Mouse (Mus musculus) hindbrain, postnatal 0 days (tissue): ENCODE measurements around the gene Olfr1278. TPM values are rescaled to one million over a fixed set of nuclear protein-coding genes. Genes with fewer than 3 reads are reported as not detected.
"Not testable (repeated sequence)": the region's sequence is repeated elsewhere in the genome, so short reads cannot be mapped to it uniquely, and the experiment has no call there.

ENCODE experiments used
- ATAC-seq: fragments of 200-750 bp; cut with Nextera tagmentation; 2 replicates; pipeline ENCODE4 v1.8.0; 2017; ENCODE audit warnings: mild to moderate bottlenecking, moderate TSS enrichment, moderate library complexity
- DNase-seq: peaks from one replicate; pipeline ENCODE4 v3.0.0-alpha.2; 2015; ENCODE audit warnings: low spot score
- H3K27ac ChIP-seq: fragments of 300-500 bp; sonication (generic); 2 replicates; pipeline ENCODE4 v1.5.1; 2014; ENCODE audit warnings: mild to moderate bottlenecking
- H3K27me3 ChIP-seq: fragments of 300-500 bp; sonication (generic); 2 replicates; pipeline ENCODE4 v1.6.1; 2014; ENCODE audit warnings: low read length, mixed read lengths; ENCODE audit not compliant: insufficient read depth
- H3K36me3 ChIP-seq: fragments of 300-500 bp; sonication (generic); 2 replicates; pipeline ENCODE4 v1.6.1; 2014; ENCODE audit warnings: low read length, mixed read lengths; ENCODE audit not compliant: insufficient read depth
- H3K4me1 ChIP-seq: fragments of 300-500 bp; sonication (generic); 2 replicates; pipeline ENCODE4 v1.6.1; 2014; ENCODE audit warnings: antibody characterized with exemption, low read length, mixed read lengths; ENCODE audit not compliant: insufficient read depth
- H3K4me2 ChIP-seq: fragments of 300-500 bp; sonication (generic); 2 replicates; pipeline ENCODE4 v1.6.1; 2014; ENCODE audit warnings: low read depth, mild to moderate bottlenecking, low read length, moderate library complexity, mixed read lengths
- H3K4me3 ChIP-seq: fragments of 300-500 bp; sonication (generic); 2 replicates; pipeline ENCODE4 v1.5.1; 2014; ENCODE audit warnings: low read length
- H3K9ac ChIP-seq: fragments of 300-500 bp; sonication (generic); replicated peaks from 2 replicates; pipeline ENCODE4 v1.6.1; 2014; ENCODE audit warnings: mild to moderate bottlenecking, low read length, moderate library complexity, mixed read lengths
- H3K9me3 ChIP-seq: fragments of 300-500 bp; sonication (generic); 2 replicates; pipeline ENCODE4 v1.6.1; 2016; ENCODE audit warnings: low read length, mixed read lengths
- CTCF ChIP-seq: IDR thresholded peaks from 2 replicates; pipeline ENCODE4 v1.5.1; 2016; ENCODE audit warnings: antibody characterized with exemption, control low read depth, low read depth
- WGBS: fragments of 180-500 bp; shearing (Covaris S2); extraction: QIAGEN DNeasy Blood & Tissue Kit; methylation state at CpG from one replicate; pipeline ENCODE4 v1.1.7; 2014; 5-methylcytosine and 5-hydroxymethylcytosine counted together
- polyA plus RNA-seq: library from polyadenylated mRNA; unstranded; fragments of >200 nt; fragmentation: Nextera tagmentation; extraction: Ambion mirVana; gene quantifications from 2 replicates; pipeline ENCODE4 v1.2.1, GENCODE M21; 2015
- total RNA-seq: library from RNA; depleted of rRNA; stranded (reverse); fragments of >200 nt; gene quantifications from 2 replicates; pipeline ENCODE4 v1.2.3, GENCODE M21; 2014; rRNA removed

Gene Olfr1278
- total RNA-seq: not detected in 2 replicates
- polyA plus RNA-seq: not detected in 2 replicates

- ATAC-seq (no peak), DNase-seq (no peak)
- H3K4me2 ChIP-seq: no peak within 1 kb of the TSS
- TF ChIP-seq CTCF: no peak
- H3K4me3 ChIP-seq: no peak within 1 kb of the TSS
- no peak within 1 kb of the TSS for H3K9ac ChIP-seq
- no peaks in the 10 kb centered on the region for H3K36me3 ChIP-seq
- no peaks in the 10 kb centered on the region for H3K9me3 ChIP-seq
- H3K27ac ChIP-seq: no peak within 1 kb of the TSS
- H3K4me1 ChIP-seq: no peaks in the 10 kb centered on the region
- H3K27me3 ChIP-seq: no peaks in the 10 kb centered on the region
Measured at GRCm38 (mm10) chr2:111289836-111290235, at the start of gene Olfr1278. Gene Olfr1278, plus strand, starts transcription at chr2:111290136.

- Histone ChIP-seq H3K4me1 (no peaks in the 10 kb centered on the region), H3K9me3 (no peaks in the 10 kb centered on the region), H3K4me3 (no peak within 1 kb of the TSS), H3K27ac (no peak within 1 kb of the TSS), H3K27me3 (no peaks in the 10 kb centered on the region), H3K9ac (no peak within 1 kb of the TSS), H3K36me3 (no peaks in the 10 kb centered on the region), H3K4me2 (no peak within 1 kb of the TSS)
- no peak for DNase-seq
- ATAC-seq: no peak
- TF ChIP-seq CTCF: no peak
Measured at GRCm38 (mm10) chr2:111254216-111254615, 35.7 kb upstream of the Olfr1278 start, which contains the start of gene Olfr1276. Gene Olfr1276, plus strand, starts transcription at chr2:111254516.

- no peak within 1 kb of the TSS for H3K4me2 ChIP-seq
- no peaks in the 10 kb centered on the region for H3K27me3 ChIP-seq
- no peaks in the 10 kb centered on the region for H3K36me3 ChIP-seq
- H3K9ac ChIP-seq: no peak within 1 kb of the TSS
- no peak within 1 kb of the TSS for H3K4me3 ChIP-seq
- H3K4me1 ChIP-seq: no peaks in the 10 kb centered on the region
- no peak for ATAC-seq
- H3K27ac ChIP-seq: no peak within 1 kb of the TSS
- 81% methylated on average over 2 of the region's 2 CpGs for WGBS
- TF ChIP-seq CTCF: no peak
- DNase-seq: no peak
- no peaks in the 10 kb centered on the region for H3K9me3 ChIP-seq
Measured at GRCm38 (mm10) chr2:111274006-111274405, 15.9 kb upstream of the Olfr1278 start, which contains the start of gene Olfr1277. Gene Olfr1277, minus strand, starts transcription at chr2:111274106.

- H3K4me2 ChIP-seq: no peak overlapping the region
- H3K4me1 ChIP-seq: no peaks in the 10 kb centered on the region
- H3K9me3 ChIP-seq: no peaks in the 10 kb centered on the region
- H3K27me3 ChIP-seq: no peaks in the 10 kb centered on the region
- no peak for TF ChIP-seq CTCF
- no peak overlapping the region for H3K9ac ChIP-seq
- no peak for DNase-seq
- H3K27ac ChIP-seq: no peak overlapping the region
- no peak overlapping the region for H3K4me3 ChIP-seq
- no peak for ATAC-seq
- H3K36me3 ChIP-seq: no peaks in the 10 kb centered on the region
Measured at GRCm38 (mm10) chr2:111298541-111298940, 8.6 kb downstream of the Olfr1278 start.

- no peak for DNase-seq
- ATAC-seq: no peak
- TF ChIP-seq CTCF: no peak
Measured at GRCm38 (mm10) chr2:111300374-111300773, 10.4 kb downstream of the Olfr1278 start, which contains the start of gene Olfr1279. Gene Olfr1279, plus strand, starts transcription at chr2:111300635.

GRCm38 (mm10) chr2:111313717-111314116 is 23.8 kb downstream of the Olfr1278 start, which contains the start of gene Olfr1280:
Gene Olfr1280, plus strand, starts transcription at chr2:111314017.
- Histone ChIP-seq H3K4me1 (no peaks in the 10 kb centered on the region), H3K27me3 (no peaks in the 10 kb centered on the region), H3K4me3 (no peak within 1 kb of the TSS), H3K27ac (no peak within 1 kb of the TSS), H3K9ac (no peak within 1 kb of the TSS), H3K4me2 (no peak within 1 kb of the TSS), H3K9me3 (no peaks in the 10 kb centered on the region), H3K36me3 (no peaks in the 10 kb centered on the region)
- TF ChIP-seq CTCF: no peak
- ATAC-seq: no peak
- DNase-seq: no peak

More at GRCm38 (mm10) chr2:111300374-111300773, 10.4 kb downstream of the Olfr1278 start, which contains the start of gene Olfr1279:
- H3K9me3 ChIP-seq: no peaks in the 10 kb centered on the region
- no peaks in the 10 kb centered on the region for H3K27me3 ChIP-seq
- H3K4me1 ChIP-seq: no peaks in the 10 kb centered on the region
- no peak within 1 kb of the TSS for H3K9ac ChIP-seq
- no peak within 1 kb of the TSS for H3K4me2 ChIP-seq
- H3K4me3 ChIP-seq: no peak within 1 kb of the TSS
- H3K36me3 ChIP-seq: no peaks in the 10 kb centered on the region
- no peak within 1 kb of the TSS for H3K27ac ChIP-seq

GRCm38 (mm10) chr2:111326220-111326619 is 36.3 kb downstream of the Olfr1278 start, which contains the start of gene Olfr1281:
Gene Olfr1281, plus strand, starts transcription at chr2:111326520.
- no peaks in the 10 kb centered on the region for H3K4me1 ChIP-seq
- no peak for ATAC-seq
- no peak within 1 kb of the TSS for H3K27ac ChIP-seq
- H3K27me3 ChIP-seq: no peaks in the 10 kb centered on the region
- H3K4me3 ChIP-seq: no peak within 1 kb of the TSS
- no peaks in the 10 kb centered on the region for H3K9me3 ChIP-seq
- no peak within 1 kb of the TSS for H3K9ac ChIP-seq
- H3K36me3 ChIP-seq: no peaks in the 10 kb centered on the region
- no peak for DNase-seq
- no peak within 1 kb of the TSS for H3K4me2 ChIP-seq
- WGBS: 78% methylated on average over 2 of the region's 2 CpGs
- no peak for TF ChIP-seq CTCF

- 89% methylated on average over 5 of the region's 5 CpGs for WGBS
- not testable (repeated sequence) for H3K9me3 ChIP-seq, H3K36me3 ChIP-seq, H3K4me2 ChIP-seq, ATAC-seq, H3K27ac ChIP-seq, H3K4me3 ChIP-seq, DNase-seq, H3K4me1 ChIP-seq, H3K27me3 ChIP-seq, H3K9ac ChIP-seq
Measured at GRCm38 (mm10) chr2:111333721-111334120, 43.8 kb downstream of the Olfr1278 start.
